Mouse (Mus musculus): ENCODE measurements around the gene Ppp3cb.

Gene Ppp3cb

GRCm38 (mm10) chr14:20480195-20480579 is 66.2 kb downstream of the Ppp3cb start:
- DNase-seq (ENCODE audit: low spot score) = no peak

- DNase-seq (ENCODE audit: low spot score) = peak; percentile 56
Observed at GRCm38 (mm10) chr14:20479291-20480194, 66.8 kb downstream of the Ppp3cb start, which contains the start of gene Anxa7. Gene Anxa7 (minus strand): TSS chr14:20480133.

- peak; percentile 84 for DNase-seq (ENCODE audit: low spot score)
Observed at GRCm38 (mm10) chr14:20478801-20479200, 67.6 kb downstream of the Ppp3cb start.

- DNase-seq (ENCODE audit: low spot score) = no peak
Observed at GRCm38 (mm10) chr14:20478385-20478784, 68.0 kb downstream of the Ppp3cb start.

GRCm38 (mm10) chr14:20477261-20478025 is 68.9 kb downstream of the Ppp3cb start:
- no peak for DNase-seq (ENCODE audit: low spot score)

GRCm38 (mm10) chr14:20460216-20460615 is 86.2 kb downstream of the Ppp3cb start:
- DNase-seq (ENCODE audit: low spot score) = no peak

GRCm38 (mm10) chr14:20458378-20458777 is 88.0 kb downstream of the Ppp3cb start:
- DNase-seq (ENCODE audit: low spot score) = no peak

- no peak for DNase-seq (ENCODE audit: low spot score)
Observed at GRCm38 (mm10) chr14:20452929-20453328, 93.4 kb downstream of the Ppp3cb start.

GRCm38 (mm10) chr14:20451765-20452331 is 94.5 kb downstream of the Ppp3cb start, which contains the start of gene Cfap70:
Gene Cfap70 (minus strand): TSS chr14:20452226.
- no peak for DNase-seq (ENCODE audit: low spot score)

GRCm38 (mm10) chr14:20451302-20451701 is 95.1 kb downstream of the Ppp3cb start:
- no peak for DNase-seq (ENCODE audit: low spot score)
